Mouse (Mus musculus): ENCODE results near the gene Serinc3. TPM values are rescaled to one million over a fixed set of nuclear protein-coding genes. Genes with fewer than 3 reads are reported as not detected.
"Not testable (repeated sequence)": the region's sequence is repeated elsewhere in the genome, so short reads cannot be mapped to it uniquely, and the experiment has no call there.

Serinc3 gene
- polyA plus RNA-seq (2012; rRNA removed), result 368 and 417 TPM in 2 replicates

GRCm38 (mm10) chr2:163644575-163645385, at the start of gene Serinc3:
Gene Serinc3 (minus strand): TSS chr2:163645131.
- WGBS, result under 1% methylated on average over 74 of the region's 74 CpGs
- TF ChIP-seq CTCF (IDR thresholded peaks at IDR 0.05; ENCODE audit: insufficient read depth, low read length), result peak; percentile 55; the same call in 1 of the 2 replicates
- TF ChIP-seq POLR2A (IDR thresholded peaks at IDR 0.05; ENCODE audit: borderline replicate concordance, extremely low read depth, low read depth, low read length), result peak; percentile 99
- DNase-seq, result peak; percentile 100
- Histone ChIP-seq H3K4me3 (replicated peaks; ENCODE audit: extremely low read depth, low read depth, low read length) (peak within 1 kb of the TSS; percentile 69), H3K4me1 (ENCODE audit: control insufficient read depth, insufficient read depth, low read length) (peaks cover 18% of the 10 kb centered on the region)

GRCm38 (mm10) chr2:163693716-163694314, 48.9 kb upstream of the Serinc3 start:
- Histone ChIP-seq H3K4me1 (ENCODE audit: control insufficient read depth, insufficient read depth, low read length) (peaks cover 27% of the 10 kb centered on the region), H3K4me3 (replicated peaks; ENCODE audit: extremely low read depth, low read depth, low read length) (peak overlapping the region; percentile 67)
- no peak for DNase-seq
- 29% methylated on average over 9 of the region's 9 CpGs for WGBS
- peak; percentile 83; the same call in 1 of the 2 replicates for TF ChIP-seq POLR2A (IDR thresholded peaks at IDR 0.05; ENCODE audit: borderline replicate concordance, extremely low read depth, low read depth, low read length)
- TF ChIP-seq CTCF (IDR thresholded peaks at IDR 0.05; ENCODE audit: insufficient read depth, low read length), result no peak

- no peak overlapping the region for H3K4me3 ChIP-seq (replicated peaks; ENCODE audit: extremely low read depth, low read depth, low read length)
- DNase-seq, result no peak
- TF ChIP-seq CTCF (IDR thresholded peaks at IDR 0.05; ENCODE audit: insufficient read depth, low read length) (no peak), POLR2A (IDR thresholded peaks at IDR 0.05; ENCODE audit: borderline replicate concordance, extremely low read depth, low read depth, low read length) (no peak)
- peaks cover 23% of the 10 kb centered on the region for H3K4me1 ChIP-seq (ENCODE audit: control insufficient read depth, insufficient read depth, low read length)
- 36% methylated on average over 3 of the region's 3 CpGs for WGBS
These were observed 48.1 kb upstream of the Serinc3 start for GRCm38 (mm10) chr2:163692873-163693612.

- Histone ChIP-seq H3K4me1 (ENCODE audit: control insufficient read depth, insufficient read depth, low read length) (peaks cover 21% of the 10 kb centered on the region), H3K4me3 (replicated peaks; ENCODE audit: extremely low read depth, low read depth, low read length) (no peak overlapping the region)
- WGBS, result 74% methylated on average over 6 of the region's 6 CpGs
- no peak for TF ChIP-seq CTCF (IDR thresholded peaks at IDR 0.05; ENCODE audit: insufficient read depth, low read length)
- TF ChIP-seq POLR2A (IDR thresholded peaks at IDR 0.05; ENCODE audit: borderline replicate concordance, extremely low read depth, low read depth, low read length), result no peak
- no peak for DNase-seq
These were observed 47.1 kb upstream of the Serinc3 start for GRCm38 (mm10) chr2:163691846-163692605.

- H3K4me1 ChIP-seq (ENCODE audit: control insufficient read depth, insufficient read depth, low read length), result peaks cover 33% of the 10 kb centered on the region
- no peak for DNase-seq
- 61% methylated on average over 8 of the region's 8 CpGs for WGBS
- H3K4me3 ChIP-seq (replicated peaks; ENCODE audit: extremely low read depth, low read depth, low read length), result no peak overlapping the region
- no peak for TF ChIP-seq POLR2A (IDR thresholded peaks at IDR 0.05; ENCODE audit: borderline replicate concordance, extremely low read depth, low read depth, low read length)
- TF ChIP-seq CTCF (IDR thresholded peaks at IDR 0.05; ENCODE audit: insufficient read depth, low read length), result no peak
These were observed 45.7 kb upstream of the Serinc3 start for GRCm38 (mm10) chr2:163690409-163691304.

GRCm38 (mm10) chr2:163689771-163690170, 44.8 kb upstream of the Serinc3 start:
- WGBS, result 78% methylated on average over 3 of the region's 3 CpGs
- TF ChIP-seq POLR2A (IDR thresholded peaks at IDR 0.05; ENCODE audit: borderline replicate concordance, extremely low read depth, low read depth, low read length) (no peak), CTCF (IDR thresholded peaks at IDR 0.05; ENCODE audit: insufficient read depth, low read length) (no peak)
- no peak overlapping the region for H3K4me3 ChIP-seq (replicated peaks; ENCODE audit: extremely low read depth, low read depth, low read length)
- DNase-seq, result no peak
- peaks cover 38% of the 10 kb centered on the region for H3K4me1 ChIP-seq (ENCODE audit: control insufficient read depth, insufficient read depth, low read length)

GRCm38 (mm10) chr2:163688377-163688776, 43.4 kb upstream of the Serinc3 start:
- H3K4me1 ChIP-seq (ENCODE audit: control insufficient read depth, insufficient read depth, low read length), result peaks cover 33% of the 10 kb centered on the region
- not testable (repeated sequence) for H3K4me3 ChIP-seq (replicated peaks; ENCODE audit: extremely low read depth, low read depth, low read length); DNase-seq
- 89% methylated on average over 1 of the region's 1 CpGs for WGBS

- 63% methylated on average over 3 of the region's 3 CpGs for WGBS
- H3K4me1 ChIP-seq (ENCODE audit: control insufficient read depth, insufficient read depth, low read length), result peaks cover 27% of the 10 kb centered on the region
- DNase-seq, result no peak
- no peak overlapping the region for H3K4me3 ChIP-seq (replicated peaks; ENCODE audit: extremely low read depth, low read depth, low read length)
- no peak for TF ChIP-seq POLR2A (IDR thresholded peaks at IDR 0.05; ENCODE audit: borderline replicate concordance, extremely low read depth, low read depth, low read length)
These were observed 42.0 kb upstream of the Serinc3 start for GRCm38 (mm10) chr2:163686886-163687285.
